Mouse (Mus musculus): ENCODE data around the gene Efhb.

Efhb gene

DNA sequence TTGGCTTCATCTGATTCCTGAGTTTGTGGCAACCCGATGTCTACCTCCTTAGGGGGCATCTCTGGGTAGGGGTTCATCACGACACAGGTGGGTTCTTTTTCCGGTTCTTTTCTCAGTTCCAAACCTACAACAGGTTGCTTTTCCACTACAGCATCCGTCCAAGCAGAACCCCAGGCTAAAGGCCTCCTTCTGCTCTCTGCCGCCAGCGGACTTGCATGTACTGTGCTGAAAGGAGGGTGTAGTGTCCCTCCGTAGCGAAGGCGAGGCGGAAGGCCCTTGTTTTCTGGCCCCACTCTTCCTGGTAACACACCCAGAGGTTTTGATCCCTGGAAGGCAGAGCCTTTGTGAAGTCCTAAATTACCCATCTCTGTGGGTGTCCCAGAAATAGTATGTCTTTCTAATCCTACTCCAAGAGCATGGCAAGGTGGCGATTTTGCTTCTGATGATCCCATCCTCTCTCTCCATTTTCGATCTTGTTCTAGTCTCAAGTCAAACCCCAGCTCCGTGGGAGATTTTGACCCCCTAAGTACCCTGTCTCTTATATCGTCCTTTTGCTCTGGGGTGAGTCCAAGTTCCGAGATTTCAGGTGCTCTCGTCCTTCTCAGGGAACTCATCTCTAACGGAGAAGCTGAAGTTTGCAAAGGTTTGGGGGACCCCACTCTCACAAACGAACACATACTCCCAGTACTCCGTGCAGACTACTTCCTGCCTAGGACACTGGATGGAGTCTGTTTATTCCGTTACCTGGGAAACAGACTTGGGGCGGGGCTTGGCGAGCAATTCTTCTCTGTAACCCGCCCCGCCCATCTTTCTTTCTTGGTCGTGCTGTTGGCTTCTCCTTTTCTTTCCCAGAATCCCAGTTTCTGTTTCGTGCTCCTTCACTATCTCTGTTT lies at the start of gene Efhb:
TSS of gene Efhb (minus strand) at position 719 of the 893 bp plus-strand sequence.
- peak; percentile 73 for DNase-seq

GRCm38 (mm10) chr17:53512311-53512951 lies 49.3 kb upstream of the Efhb start:
- DNase-seq, result no peak

DNA sequence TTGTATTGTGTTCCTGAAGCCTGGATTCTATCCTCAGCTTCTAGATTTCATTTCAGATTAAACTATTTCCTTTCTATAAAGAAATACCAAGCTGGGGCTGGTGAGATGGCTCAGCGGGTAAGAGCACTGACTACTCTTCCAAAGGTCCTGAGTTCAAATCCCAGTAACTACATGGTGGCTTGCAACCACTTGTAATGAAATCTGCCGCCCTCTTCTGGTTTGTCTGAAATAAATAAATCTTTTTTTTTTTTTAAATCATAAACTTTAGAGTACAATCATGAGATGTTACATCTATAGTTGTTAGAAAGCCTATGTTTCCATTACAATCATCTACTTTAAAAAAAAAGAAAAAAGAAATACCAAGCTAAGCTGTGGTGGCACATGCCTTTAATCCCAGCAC lies 39.8 kb upstream of the Efhb start:
- no peak for DNase-seq

DNA sequence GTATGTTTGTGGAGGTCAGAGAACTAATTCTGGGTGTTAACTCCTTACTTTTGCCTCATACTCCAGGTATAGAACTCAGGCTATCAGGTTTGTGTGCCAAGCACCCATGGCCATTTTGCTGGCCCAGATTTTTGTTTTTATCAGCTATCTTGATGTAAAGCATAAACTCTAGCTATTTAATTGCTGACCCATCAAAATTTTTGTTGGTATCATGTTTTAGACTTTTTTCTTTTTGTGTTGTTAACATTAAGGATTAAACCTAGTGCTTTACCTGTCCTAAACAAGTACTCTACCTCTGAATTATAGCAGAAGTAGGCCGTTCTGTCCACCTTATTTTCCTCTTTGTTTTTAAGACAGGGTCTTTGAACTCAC lies 25.9 kb upstream of the Efhb start:
- no peak for DNase-seq

DNA sequence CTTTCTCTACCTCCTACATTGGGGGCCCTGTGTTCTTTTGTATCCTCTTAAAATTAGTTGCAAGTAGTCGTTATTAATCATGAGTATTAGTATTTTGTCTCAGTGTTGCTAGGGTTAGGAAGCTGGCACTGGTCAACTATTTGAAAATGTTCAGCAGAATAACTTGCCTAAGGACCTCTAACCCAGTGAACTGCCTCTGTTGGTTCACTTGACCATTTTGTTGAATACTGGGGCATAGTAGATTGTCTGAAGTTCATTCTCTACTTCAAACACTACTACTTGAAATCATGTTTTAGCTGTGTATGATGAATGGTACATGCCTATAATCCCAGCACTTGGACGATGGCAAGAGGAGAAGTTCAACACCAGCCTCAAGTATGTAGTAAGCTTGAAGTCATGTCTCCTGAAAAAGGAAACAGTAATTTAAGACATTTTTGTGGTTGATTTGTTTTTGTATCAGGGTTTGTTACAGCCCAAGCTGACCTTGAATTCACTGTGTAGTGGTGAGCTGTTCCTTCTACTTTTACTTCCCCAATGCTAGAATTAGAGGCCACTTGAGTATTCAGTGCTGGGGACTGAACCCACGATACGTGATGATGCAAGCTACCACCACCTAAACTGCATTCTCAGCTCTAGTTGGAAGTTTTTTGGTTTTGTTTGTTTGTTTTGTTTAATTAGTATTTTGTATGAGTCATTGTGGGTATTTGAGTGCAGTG lies 25.3 kb upstream of the Efhb start:
- no peak for DNase-seq

DNA sequence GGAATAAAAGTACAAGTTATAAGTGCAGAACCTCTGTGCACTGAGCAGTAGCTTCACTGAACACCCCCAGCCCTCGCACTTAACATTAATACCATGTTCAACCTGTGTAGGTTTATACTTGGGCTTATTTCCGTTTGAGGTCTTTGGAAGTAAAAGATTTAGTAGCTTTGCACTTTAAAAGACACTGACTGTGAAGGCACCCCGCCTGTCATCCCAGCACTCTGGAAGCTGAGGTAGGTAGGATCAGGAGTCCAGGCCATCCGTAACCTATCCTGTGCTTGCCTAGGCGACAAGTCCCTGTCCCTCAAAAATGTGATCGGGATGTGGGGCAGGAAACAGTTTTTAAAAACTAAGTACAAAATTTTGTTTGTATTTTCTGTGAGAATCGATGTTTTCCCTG lies 17.3 kb upstream of the Efhb start:
- DNase-seq, result no peak

GRCm38 (mm10) chr17:53479604-53480041 lies 16.5 kb upstream of the Efhb start:
- DNase-seq, result peak; percentile 65

DNA sequence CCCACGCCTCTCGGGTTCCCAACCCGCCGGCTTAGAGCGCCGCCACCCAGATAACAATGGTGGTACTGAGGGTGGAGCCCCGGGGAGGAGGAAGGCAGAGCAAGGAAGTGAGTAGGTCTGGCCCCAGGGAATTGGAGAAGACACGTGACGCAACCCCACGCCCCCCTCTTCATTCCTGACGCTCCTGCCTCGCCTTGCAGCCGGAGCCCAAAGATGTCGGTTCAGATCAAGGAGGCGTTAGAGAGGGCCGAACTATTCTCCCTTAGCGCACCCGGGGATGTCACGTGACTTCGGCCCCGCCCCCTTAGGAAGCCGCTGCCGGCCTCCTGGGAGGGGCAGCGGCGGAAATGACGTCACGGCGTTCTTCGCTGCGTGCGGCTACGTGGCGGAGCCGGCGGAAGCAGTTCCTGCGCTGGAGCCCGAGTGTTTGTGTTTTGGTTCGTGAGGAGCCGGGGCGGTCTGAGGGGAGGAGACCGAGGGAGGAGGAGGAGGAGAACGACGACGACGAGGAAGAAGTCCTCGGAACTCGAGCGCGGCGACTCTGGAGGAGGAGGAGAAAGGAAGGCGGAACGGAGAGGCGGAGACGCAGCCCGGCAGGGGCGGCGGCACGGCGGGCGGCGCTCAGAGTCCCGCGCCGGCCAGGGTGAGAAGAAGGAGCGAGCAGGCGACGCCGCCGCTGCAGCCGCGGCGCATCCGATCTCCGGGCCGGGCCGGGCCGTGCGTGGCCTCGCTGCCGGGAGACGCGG lies 15.9 kb upstream of the Efhb start, which contains the start of gene Rab5a:
TSS of gene Rab5a (plus strand) at position 377 of the 746 bp plus-strand sequence.
- peak; percentile 99 for DNase-seq

DNA sequence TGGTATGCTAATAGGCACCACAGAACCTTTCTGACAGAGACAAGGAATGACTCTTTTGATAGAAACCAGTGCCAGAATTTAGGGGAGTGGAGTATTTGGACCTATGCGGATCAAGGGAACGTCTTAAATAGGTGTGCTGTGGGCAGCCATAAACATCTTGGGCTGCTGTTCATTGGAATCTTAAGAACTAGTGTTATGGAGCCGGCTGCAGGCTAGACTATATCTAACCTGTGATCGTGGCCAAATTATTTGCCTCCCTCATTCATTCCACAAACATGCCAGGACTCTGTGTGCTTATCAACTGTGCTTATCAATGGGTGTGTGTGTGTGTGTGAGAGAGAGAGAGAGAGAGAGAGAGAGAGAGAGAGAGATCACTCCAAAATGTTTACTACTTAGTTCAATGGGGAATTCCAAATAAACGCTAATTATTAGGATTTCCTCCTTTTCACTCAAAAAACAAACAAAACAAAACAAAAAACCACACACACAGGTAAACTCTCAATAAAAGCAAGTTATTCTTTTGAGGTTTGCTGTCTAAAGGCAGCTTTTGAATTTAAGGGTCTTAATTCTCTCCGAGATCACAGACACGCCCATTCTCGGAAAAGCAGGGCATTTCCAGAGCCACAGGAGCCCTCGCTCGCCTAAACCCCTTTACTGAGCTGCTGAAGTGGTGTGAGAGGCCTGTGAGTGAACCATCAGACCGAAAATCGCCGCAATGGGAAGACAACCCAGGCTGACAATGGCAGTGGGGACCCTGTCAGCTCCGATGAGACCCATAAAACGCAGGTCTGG lies 15.1 kb upstream of the Efhb start:
- DNase-seq, result peak; percentile 15

DNA sequence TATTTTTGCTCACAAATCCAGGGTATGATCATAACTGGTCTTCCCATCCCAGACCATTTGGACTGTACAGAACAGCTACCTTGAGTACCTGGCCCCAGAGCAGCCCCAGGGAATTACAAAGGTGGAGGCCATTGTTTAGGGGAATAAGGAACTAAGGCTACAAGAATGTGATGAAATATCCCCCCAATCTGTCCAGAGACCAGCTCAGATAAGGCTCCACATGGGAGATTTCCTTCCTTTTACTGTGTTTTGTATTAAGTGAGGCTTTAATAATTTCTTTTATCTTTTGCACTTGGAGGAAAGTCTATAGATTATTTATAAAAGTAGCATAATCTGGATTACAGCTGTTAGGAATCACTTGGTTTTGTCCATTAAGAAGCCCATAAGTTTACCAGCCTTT lies 5.6 kb upstream of the Efhb start:
- DNase-seq, result no peak

DNA sequence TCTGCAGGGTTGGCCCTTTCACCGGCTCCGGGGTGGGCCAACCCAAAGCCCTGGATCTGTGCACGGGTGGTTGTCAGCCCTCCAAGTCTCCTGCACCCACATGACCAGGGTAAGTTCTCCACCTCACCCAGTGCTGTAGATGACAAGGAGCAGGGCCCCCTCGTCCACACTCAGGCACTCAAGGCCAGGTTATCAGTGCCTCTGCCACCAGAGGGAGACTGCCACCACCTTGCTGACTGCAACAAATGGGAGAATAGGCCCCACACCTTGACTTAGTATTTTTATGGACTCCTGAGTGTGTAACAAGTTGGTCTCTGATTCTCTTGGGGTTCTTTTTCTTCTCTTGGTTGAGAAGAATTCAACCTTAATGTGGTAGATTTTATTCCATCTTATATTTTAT lies 2.4 kb upstream of the Efhb start:
- peak; percentile 8 for DNase-seq

- no peak for DNase-seq
Measured at GRCm38 (mm10) chr17:53463496-53463840, 347 bp upstream of the Efhb start.

DNA sequence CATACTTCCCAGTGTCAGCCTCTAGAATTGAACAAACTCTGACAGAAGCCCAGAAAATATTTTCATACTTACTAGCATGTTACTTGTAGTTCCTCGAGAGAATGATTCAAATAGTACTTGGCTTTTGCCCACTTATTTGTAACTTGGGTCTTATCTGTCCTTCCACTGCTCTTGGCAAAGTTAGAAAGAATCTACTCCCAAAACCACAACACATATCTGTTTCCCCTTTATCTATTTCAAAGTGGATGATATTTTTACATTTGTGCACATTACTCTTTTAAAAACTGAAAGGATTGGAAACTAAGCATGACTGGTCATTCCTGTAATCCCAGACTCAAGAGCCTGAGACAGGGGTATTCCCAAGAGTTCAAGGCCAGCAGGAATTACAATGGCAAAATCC lies 6.4 kb downstream of the Efhb start:
- no peak for DNase-seq

DNA sequence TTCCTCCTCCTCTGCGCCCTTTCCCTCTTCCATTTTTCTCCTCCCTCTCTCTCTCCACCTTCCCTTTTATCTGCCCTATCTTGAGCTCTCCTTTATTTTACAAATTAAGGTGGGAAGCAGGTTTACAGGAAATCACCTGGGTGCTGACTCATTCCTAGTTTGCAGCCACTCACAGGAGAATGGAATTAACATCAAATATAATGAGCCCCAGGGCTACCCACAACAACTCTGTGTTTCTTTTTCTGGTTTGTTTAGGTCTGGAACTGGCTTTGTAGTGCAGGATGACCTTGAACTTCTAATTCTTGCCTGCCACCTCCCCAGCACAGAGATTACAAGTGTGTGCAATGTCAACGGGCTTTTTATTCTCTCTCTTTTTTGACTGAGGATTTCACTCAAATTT lies 7.0 kb downstream of the Efhb start:
- no peak for DNase-seq

DNA sequence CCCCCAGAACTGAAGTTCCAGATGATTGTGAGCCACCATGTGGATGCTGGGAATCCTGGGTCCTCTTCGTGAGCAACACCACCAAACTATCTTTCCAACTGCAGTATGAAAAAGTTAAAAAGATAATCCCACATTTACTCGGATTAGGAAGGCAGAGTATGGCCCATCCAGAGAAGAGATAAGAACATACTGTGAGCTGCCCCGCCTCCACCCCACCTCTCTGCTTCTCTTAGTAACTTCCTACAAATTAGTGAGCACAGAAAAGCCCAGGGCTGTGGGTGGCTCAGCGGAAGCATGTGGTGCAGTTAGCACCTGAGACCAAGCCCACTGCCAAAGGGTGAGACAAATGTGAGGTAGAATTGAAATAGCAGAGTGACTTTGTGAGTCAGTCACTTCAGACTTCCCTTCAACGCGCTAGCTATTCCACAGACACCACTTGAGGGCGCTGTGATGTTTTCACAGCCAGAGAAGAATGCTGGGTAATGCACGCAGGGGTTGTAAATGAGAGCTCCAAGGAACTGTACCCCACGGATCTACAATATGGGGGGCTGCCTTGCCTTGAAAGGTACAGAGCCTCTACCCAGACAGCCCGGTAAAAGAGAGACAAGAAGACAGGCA lies 60.3 kb downstream of the Efhb start:
- peak; percentile 21 for DNase-seq

GRCm38 (mm10) chr17:53393201-53393600 lies 69.9 kb downstream of the Efhb start:
- no peak for DNase-seq

- DNase-seq, result no peak
Measured at GRCm38 (mm10) chr17:53389507-53389906, 73.6 kb downstream of the Efhb start.

GRCm38 (mm10) chr17:53387581-53388473 lies 75.3 kb downstream of the Efhb start:
- DNase-seq, result no peak

GRCm38 (mm10) chr17:53386863-53387262 lies 76.3 kb downstream of the Efhb start:
- no peak for DNase-seq

DNA sequence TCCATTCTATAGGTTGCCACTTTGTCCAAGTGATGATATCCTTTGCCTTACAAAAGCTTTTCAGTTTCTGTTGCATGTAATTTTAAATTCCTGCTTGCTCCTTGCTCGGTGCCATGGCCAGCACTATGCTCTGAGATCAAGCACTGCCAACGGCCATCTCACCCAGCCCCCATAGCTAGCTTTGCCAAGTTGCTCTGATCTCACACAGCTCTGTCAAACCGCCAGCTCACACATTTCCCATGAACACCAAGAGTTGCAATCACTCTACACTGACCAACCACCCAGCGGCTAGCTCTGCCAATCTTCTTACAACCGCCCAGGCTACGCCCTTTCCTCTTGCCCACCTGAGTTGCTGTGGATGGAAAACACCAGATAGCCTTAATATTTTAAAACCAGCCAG lies 99.0 kb downstream of the Efhb start:
- DNase-seq, result no peak

All from liver (tissue).